Mouse (Mus musculus) adipocyte (in vitro differentiated cells): ENCODE results near the gene Afg3l1.
A peak's percentile ranks its signal among the peaks of the same experiment; 100 is the strongest.
"Not testable (repeated sequence)": the region's sequence is repeated elsewhere in the genome, so short reads cannot be mapped to it uniquely, and the experiment has no call there.

Source experiments
- DNase-seq: peaks from one replicate; pipeline ENCODE4 v3.0.0-alpha.2; 2016; ENCODE audit warnings: low spot score

The Afg3l1 gene

GRCm38 (mm10) chr8:123516596-123516995, 38.9 kb downstream of the Afg3l1 start:
- peak; percentile 57 for DNase-seq

- no peak for DNase-seq
Observed at GRCm38 (mm10) chr8:123518172-123518571, 40.5 kb downstream of the Afg3l1 start.

- peak; percentile 89 for DNase-seq
Observed at GRCm38 (mm10) chr8:123518667-123519066, 41.0 kb downstream of the Afg3l1 start, which contains the start of gene Gas8. Gene Gas8, plus strand, starts transcription at chr8:123518834.

GRCm38 (mm10) chr8:123520048-123520447, 42.3 kb downstream of the Afg3l1 start:
- not testable (repeated sequence) for DNase-seq

GRCm38 (mm10) chr8:123527720-123528489, 50.2 kb downstream of the Afg3l1 start:
- DNase-seq = no peak

- DNase-seq = no peak
Observed at GRCm38 (mm10) chr8:123536242-123536989, 58.7 kb downstream of the Afg3l1 start.

GRCm38 (mm10) chr8:123536990-123537380, 59.3 kb downstream of the Afg3l1 start:
- DNase-seq = no peak

GRCm38 (mm10) chr8:123537641-123538040, 59.9 kb downstream of the Afg3l1 start:
- not testable (repeated sequence) for DNase-seq
